Mouse (Mus musculus) midbrain, postnatal 0 days (tissue): ENCODE data around the gene Stard13. TPM values are rescaled to one million over a fixed set of nuclear protein-coding genes. Genes with fewer than 3 reads are reported as not detected.

ENCODE experiments used
- ATAC-seq: fragments of 200-750 bp; cut with Nextera tagmentation; 2 replicates; pipeline ENCODE4 v1.8.0; 2017; ENCODE audit warnings: moderate number of reproducible peaks, mild to moderate bottlenecking, moderate TSS enrichment, moderate library complexity; ENCODE audit not compliant: low FRiP score
- DNase-seq: peaks from one replicate; pipeline ENCODE4 v3.0.0-alpha.2; 2015; ENCODE audit warnings: low spot score
- H3K27ac ChIP-seq: fragments of 300-500 bp; sonication (generic); 2 replicates; pipeline ENCODE4 v1.5.1; 2014; ENCODE audit warnings: low read depth, mild to moderate bottlenecking, low read length, mixed read lengths
- H3K27me3 ChIP-seq: fragments of 300-500 bp; sonication (generic); 2 replicates; pipeline ENCODE4 v1.6.1; 2014; ENCODE audit warnings: low read length, control low read depth, mixed read lengths; ENCODE audit not compliant: insufficient read depth
- H3K36me3 ChIP-seq: fragments of 300-500 bp; sonication (generic); 2 replicates; pipeline ENCODE4 v1.6.1; 2014; ENCODE audit warnings: low read length, control low read depth, mixed read lengths; ENCODE audit not compliant: insufficient read depth
- H3K4me1 ChIP-seq: fragments of 300-500 bp; sonication (generic); 2 replicates; pipeline ENCODE4 v1.6.1; 2014; ENCODE audit warnings: mild to moderate bottlenecking, control low read depth, antibody characterized with exemption, low read length, mixed read lengths; ENCODE audit not compliant: insufficient read depth
- H3K4me2 ChIP-seq: fragments of 300-500 bp; sonication (generic); 2 replicates; pipeline ENCODE4 v1.6.1; 2014; ENCODE audit warnings: low read depth, mild to moderate bottlenecking, low read length, mixed read lengths; ENCODE audit not compliant: poor library complexity, severe bottlenecking
- H3K4me3 ChIP-seq: fragments of 300-500 bp; sonication (generic); 2 replicates; pipeline ENCODE4 v1.5.1; 2014; ENCODE audit warnings: low read depth, mild to moderate bottlenecking, low read length, moderate library complexity
- H3K9ac ChIP-seq: fragments of 300-500 bp; sonication (generic); replicated peaks from 2 replicates; pipeline ENCODE4 v1.6.1; 2014; ENCODE audit warnings: mild to moderate bottlenecking, low read length, moderate library complexity, mixed read lengths; ENCODE audit not compliant: poor library complexity, severe bottlenecking
- H3K9me3 ChIP-seq: fragments of 300-500 bp; sonication (generic); 2 replicates; pipeline ENCODE4 v1.6.1; 2016; ENCODE audit warnings: low read length, control low read depth
- CTCF ChIP-seq: IDR thresholded peaks from 2 replicates; pipeline ENCODE4 v1.5.1; 2016; ENCODE audit warnings: antibody characterized with exemption, mild to moderate bottlenecking
- WGBS: fragments of 180-500 bp; shearing (Covaris S2); extraction: QIAGEN DNeasy Blood & Tissue Kit; methylation state at CpG from one replicate; pipeline ENCODE4 v1.1.7; 2014; 5-methylcytosine and 5-hydroxymethylcytosine counted together
- polyA plus RNA-seq: library from polyadenylated mRNA; unstranded; fragments of >200 nt; fragmentation: Nextera tagmentation; extraction: Ambion mirVana; gene quantifications from 2 replicates; pipeline ENCODE4 v1.2.1, GENCODE M21; 2015
- total RNA-seq: library from RNA; depleted of rRNA; stranded (reverse); fragments of >200 nt; gene quantifications from 2 replicates; pipeline ENCODE4 v1.2.3, GENCODE M21; 2014

The Stard13 gene
- total and polyA plus RNA-seq, 2 experiments from 2014 or later: 2.1 to 27.2 TPM

DNA sequence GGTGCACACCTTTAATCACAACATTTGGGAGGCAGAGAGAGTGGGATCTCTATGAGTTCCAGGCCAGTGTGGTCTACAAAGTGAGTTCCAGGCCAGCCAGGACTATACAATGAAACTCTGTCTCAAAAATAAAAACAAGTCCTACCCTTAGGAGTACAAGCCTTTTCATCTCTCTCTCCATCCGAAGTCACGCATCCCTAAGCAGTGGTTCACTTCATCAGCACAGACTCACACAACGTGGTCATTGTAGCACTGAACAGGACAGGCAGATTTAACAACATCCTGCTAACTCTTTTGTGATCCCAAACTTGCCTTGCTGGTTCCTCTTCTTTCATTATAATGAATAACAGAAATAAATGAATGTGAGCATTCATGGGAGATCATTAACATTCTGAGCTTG lies 32.4 kb downstream of the Stard13 start:
- no peak overlapping the region for H3K4me3 ChIP-seq
- WGBS: 69% methylated on average over 3 of the region's 3 CpGs
- no peaks in the 10 kb centered on the region for H3K4me1 ChIP-seq
- H3K9me3 ChIP-seq: no peaks in the 10 kb centered on the region
- no peak overlapping the region for H3K9ac ChIP-seq
- DNase-seq (no peak), ATAC-seq (no peak)
- H3K27ac ChIP-seq: no peak overlapping the region
- TF ChIP-seq CTCF: no peak
- no peaks in the 10 kb centered on the region for H3K36me3 ChIP-seq
- H3K27me3 ChIP-seq: no peaks in the 10 kb centered on the region
- no peak overlapping the region for H3K4me2 ChIP-seq

DNA sequence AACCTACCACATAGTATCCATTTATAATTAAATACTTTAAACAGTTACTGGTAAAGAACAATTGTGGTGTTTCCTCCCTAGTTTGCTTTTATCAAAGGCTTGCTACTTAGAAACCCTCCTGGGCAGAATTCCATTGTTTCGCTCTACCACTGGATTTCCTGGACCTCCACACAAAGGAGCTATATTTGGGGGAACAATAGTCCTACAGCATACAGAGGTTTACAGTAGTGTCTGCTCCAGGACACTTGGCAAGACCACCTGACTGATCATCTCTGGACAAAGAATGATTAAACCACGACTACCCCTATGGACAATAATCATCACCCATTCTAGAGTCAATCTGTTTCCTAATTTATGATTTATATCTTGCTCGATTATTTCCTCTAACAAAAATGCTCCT lies 34.4 kb downstream of the Stard13 start:
- WGBS: 86% methylated on average over 3 of the region's 3 CpGs
- no peak for TF ChIP-seq CTCF
- H3K27me3 ChIP-seq: no peaks in the 10 kb centered on the region
- H3K4me3 ChIP-seq: no peak overlapping the region
- no peak overlapping the region for H3K9ac ChIP-seq
- no peaks in the 10 kb centered on the region for H3K36me3 ChIP-seq
- DNase-seq (no peak), ATAC-seq (no peak)
- no peak overlapping the region for H3K4me2 ChIP-seq
- no peaks in the 10 kb centered on the region for H3K9me3 ChIP-seq
- no peak overlapping the region for H3K27ac ChIP-seq
- H3K4me1 ChIP-seq: no peaks in the 10 kb centered on the region

DNA sequence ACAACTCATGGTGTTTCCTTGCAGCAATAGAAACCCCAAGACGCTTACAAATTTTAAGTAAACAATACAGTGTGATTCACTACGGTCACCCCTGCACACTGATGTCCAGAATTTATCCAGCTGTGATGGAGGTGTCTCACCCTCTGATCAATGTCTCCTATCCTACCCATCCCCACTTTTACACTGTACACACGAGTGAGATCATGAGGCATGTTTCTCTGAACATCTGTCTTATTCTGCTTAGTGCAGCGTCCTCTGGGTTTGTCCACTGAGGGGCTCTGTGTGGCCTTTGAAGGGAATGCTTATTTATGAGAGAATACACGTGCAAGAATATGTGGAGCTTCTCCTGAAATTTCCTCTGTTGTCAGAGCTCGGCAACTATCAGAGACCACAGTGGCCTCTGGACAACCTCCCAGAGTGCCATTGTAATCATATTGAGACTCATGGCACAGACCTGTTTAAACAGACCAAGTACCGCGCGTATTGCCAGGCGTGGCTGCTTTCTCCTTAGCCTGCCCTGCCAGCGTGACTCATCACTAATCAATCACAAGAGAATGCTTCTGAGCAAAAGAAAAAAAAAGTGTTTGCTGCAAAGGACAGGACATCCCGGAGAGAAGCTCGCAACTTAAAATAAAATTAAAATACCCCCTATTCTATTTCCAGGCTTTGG lies 36.9 kb downstream of the Stard13 start:
- TF ChIP-seq CTCF: no peak
- Histone ChIP-seq H3K4me3 (no peak overlapping the region), H3K9ac (no peak overlapping the region), H3K4me2 (no peak overlapping the region), H3K4me1 (no peaks in the 10 kb centered on the region), H3K36me3 (no peaks in the 10 kb centered on the region), H3K9me3 (no peaks in the 10 kb centered on the region), H3K27ac (no peak overlapping the region), H3K27me3 (no peaks in the 10 kb centered on the region)
- ATAC-seq: no peak
- DNase-seq: no peak
- WGBS: 67% methylated on average over 13 of the region's 13 CpGs

DNA sequence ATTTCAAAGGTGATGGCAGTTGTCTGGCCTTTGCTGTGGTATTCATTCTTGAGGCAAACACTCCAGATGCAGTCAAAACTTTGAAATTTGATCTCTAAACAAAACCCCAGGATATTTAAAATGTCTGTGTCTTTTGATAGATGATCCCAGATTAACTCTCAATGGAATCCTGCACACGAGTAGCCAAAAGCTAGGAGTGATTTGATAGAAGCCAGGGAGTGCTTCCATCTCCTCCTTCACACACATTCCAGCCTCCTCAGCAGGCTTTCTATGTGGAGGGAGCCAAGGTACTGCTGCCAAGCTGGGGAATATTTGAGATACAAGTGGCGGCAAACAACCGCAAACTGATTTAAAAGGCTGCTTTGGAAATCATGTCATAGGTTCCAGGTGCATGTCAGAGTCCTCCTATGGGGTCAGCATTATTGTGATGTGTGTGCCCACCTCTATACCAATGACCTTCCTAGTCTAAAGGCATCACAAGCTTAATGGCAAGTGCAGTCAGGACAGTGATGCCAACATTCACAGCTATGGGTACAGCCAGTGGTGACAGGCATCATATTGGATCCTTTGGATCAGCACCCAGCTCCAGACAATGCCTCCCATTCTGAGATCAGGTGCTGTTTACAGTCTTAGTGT lies 39.6 kb downstream of the Stard13 start:
- 67% methylated on average over 3 of the region's 3 CpGs for WGBS
- no peaks in the 10 kb centered on the region for H3K4me1 ChIP-seq
- no peak overlapping the region for H3K4me3 ChIP-seq
- H3K27me3 ChIP-seq: no peaks in the 10 kb centered on the region
- no peak overlapping the region for H3K27ac ChIP-seq
- TF ChIP-seq CTCF: no peak
- H3K9me3 ChIP-seq: no peaks in the 10 kb centered on the region
- no peak for DNase-seq
- no peak overlapping the region for H3K9ac ChIP-seq
- H3K4me2 ChIP-seq: no peak overlapping the region
- H3K36me3 ChIP-seq: no peaks in the 10 kb centered on the region
- ATAC-seq: no peak

- H3K4me2 ChIP-seq: no peak overlapping the region
- 81% methylated on average over 2 of the region's 2 CpGs for WGBS
Measured at GRCm38 (mm10) chr5:151192266-151192665, 41.4 kb downstream of the Stard13 start.

DNA sequence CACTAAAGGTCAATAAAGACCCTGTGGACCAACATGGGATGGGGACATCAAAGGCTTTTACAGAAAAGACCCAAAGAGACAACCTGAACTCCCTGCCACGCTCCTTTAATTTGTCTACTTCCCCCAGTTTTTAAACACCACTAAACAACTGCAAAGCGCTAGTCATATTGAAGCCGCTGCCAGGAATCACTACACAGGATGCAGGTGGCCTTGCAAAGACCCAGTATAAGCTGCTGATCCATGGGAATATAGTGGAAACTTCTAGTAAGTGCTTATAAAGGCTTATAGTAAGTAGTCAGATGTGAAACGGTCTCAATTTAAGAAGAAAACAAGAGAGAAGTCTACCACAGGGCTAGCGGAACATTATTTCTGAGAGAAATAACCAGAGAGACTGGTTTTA lies 42.9 kb downstream of the Stard13 start:
- no peak overlapping the region; the same call in 1 of the 2 replicates for H3K4me2 ChIP-seq
- DNase-seq (no peak), ATAC-seq (no peak)
- H3K36me3 ChIP-seq: no peaks in the 10 kb centered on the region
- H3K9me3 ChIP-seq: no peaks in the 10 kb centered on the region
- TF ChIP-seq CTCF: no peak
- H3K9ac ChIP-seq: no peak overlapping the region
- H3K4me1 ChIP-seq: no peaks in the 10 kb centered on the region
- H3K27me3 ChIP-seq: no peaks in the 10 kb centered on the region
- no peak overlapping the region for H3K4me3 ChIP-seq
- H3K27ac ChIP-seq: no peak overlapping the region
- WGBS: 77% methylated on average over 5 of the region's 5 CpGs

More at GRCm38 (mm10) chr5:151192266-151192665, 41.4 kb downstream of the Stard13 start:
- Histone ChIP-seq H3K9me3 (no peaks in the 10 kb centered on the region), H3K27me3 (no peaks in the 10 kb centered on the region), H3K4me3 (no peak overlapping the region), H3K9ac (no peak overlapping the region), H3K27ac (no peak overlapping the region), H3K4me1 (no peaks in the 10 kb centered on the region), H3K36me3 (no peaks in the 10 kb centered on the region)
- DNase-seq (no peak), ATAC-seq (no peak)
- no peak for TF ChIP-seq CTCF
